Mouse (Mus musculus): ENCODE data around the gene Kcnj5. TPM values are rescaled to one million over a fixed set of nuclear protein-coding genes. Genes with fewer than 3 reads are reported as not detected.

Kcnj5 gene
- total RNA-seq (2022): 1 to 10 TPM in 2 of 4 experiments, under 1 TPM in 2; 0.75 to 1.1 (median 0.96) TPM

DNA sequence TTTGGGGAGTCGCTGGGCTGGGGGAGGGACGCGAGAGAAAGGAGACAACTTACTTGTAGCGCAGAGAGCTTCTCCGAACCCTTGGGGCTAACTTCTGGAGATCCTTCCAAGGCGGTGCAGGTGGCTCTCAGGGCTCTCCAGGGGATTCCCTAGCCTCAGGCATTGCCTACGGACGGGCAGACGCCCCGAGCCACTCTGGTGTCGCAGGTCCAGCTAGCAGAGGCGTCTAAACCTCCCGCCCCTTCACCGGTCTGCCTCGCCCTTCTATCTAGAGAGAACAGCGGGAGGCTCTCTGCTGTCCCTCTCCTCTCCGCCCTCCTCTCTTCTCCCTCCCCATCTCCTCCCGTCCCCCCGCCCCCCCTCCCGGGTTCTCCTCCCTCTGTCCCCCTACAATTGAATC, at the start of gene Kcnj5:
Kcnj5 (minus strand) TSS at position 300 of the 400 bp plus-strand sequence.
- DNase-seq (ENCODE audit: low spot score in 2 of 2): no peak

DNA sequence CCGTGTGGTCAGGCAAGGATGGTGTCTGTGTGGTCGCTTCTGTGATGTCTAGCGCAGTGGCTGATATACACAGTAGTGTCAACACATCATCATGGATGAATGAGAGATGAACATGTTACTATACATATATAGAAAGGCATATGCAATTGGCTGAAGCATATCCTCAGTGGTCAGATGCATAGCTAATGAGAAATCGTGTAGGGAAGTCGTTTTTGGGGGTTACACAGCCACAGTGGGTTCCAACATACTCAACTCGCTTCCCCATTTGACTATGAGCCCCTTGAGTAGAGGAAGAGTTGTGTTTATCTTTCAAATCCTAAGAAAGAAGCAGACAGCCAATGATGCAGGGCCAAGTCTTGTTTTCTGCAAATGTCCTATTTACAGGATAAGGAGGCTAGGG, 48.6 kb upstream of the Kcnj5 start:
- DNase-seq (ENCODE audit: low spot score in 2 of 2): no peak

DNA sequence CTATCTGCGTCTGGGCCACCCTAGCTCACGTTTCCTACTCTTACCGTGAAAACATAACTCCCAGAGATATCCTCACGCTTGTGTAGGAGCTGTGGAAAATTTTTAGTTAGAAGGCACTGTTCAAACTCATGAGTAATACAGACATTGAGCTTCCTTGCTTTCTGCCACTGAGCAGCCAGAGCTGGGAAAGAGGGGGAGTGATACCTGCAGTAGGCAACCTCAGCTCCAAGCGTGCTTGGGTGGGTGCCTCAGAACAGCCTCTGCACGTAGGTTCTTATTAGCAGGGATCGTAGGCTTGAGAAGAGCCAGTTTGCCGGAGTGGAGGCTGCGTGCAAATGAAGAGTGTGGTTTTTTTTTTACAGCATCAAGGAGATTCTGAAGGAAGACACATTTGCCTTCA, 47.6 kb upstream of the Kcnj5 start:
- peak; percentile 10 to 71 for DNase-seq (ENCODE audit: low spot score in 2 of 2)

DNA sequence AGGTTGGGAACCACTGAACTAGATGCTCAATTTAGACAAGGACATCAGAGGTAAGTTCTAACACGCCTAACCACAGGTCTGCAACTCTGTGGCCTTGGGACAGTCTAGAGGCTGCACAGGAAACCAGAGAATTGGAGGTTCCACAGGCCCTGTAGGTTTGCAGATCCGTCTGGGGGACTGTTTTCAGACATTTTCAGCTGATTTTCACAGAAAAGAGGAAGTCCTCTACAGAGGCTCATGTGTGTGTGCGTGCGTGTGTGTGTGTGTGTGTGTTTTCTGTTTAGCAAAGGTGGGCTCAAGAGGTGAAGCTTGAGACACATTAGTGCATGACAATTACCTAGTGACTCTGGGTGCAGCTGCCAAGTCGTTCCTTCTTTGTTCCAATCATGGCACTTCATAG, 46.9 kb upstream of the Kcnj5 start:
- no peak for DNase-seq (ENCODE audit: low spot score in 2 of 2)

DNA sequence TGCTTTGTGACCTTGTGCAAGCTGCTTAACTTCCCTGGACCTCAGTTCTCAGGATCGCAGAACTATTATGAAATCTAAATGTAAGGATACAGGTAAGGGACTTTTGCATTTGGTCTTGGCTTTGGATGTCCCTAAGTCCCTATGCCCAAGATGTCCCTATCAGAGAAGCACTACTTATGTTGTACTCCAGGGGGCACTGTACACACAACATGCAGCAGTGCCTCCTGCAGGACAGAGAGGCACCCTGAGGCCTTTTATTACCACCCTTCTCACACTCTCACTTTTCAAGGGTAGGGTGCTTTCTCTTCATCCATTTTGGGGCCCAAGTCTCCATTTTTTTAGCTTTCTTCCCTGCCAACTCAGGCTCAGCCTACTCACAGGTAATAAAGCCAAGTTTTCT, 44.0 kb upstream of the Kcnj5 start:
- no peak for DNase-seq (ENCODE audit: low spot score in 2 of 2)

DNA sequence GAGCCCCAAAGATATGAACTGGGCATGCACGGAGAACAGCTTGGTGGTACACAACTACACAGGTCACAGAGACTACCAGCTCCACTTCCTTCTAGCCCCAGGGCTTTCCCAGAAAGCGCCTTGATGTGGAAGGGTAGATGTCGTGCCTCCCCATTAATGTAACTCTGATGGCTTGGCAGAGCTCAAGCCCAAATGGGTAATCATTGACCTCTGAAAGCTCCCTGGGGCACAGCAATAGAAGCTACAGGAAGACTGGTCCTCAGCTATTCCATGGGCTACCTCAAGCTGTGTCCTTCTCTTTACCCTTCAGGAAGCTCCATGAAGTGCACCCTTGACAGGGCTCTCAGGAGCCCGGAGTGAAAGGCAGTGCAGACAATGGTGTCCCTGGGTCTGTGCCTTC, 40.8 kb upstream of the Kcnj5 start:
- no peak for DNase-seq (ENCODE audit: low spot score in 2 of 2)

DNA sequence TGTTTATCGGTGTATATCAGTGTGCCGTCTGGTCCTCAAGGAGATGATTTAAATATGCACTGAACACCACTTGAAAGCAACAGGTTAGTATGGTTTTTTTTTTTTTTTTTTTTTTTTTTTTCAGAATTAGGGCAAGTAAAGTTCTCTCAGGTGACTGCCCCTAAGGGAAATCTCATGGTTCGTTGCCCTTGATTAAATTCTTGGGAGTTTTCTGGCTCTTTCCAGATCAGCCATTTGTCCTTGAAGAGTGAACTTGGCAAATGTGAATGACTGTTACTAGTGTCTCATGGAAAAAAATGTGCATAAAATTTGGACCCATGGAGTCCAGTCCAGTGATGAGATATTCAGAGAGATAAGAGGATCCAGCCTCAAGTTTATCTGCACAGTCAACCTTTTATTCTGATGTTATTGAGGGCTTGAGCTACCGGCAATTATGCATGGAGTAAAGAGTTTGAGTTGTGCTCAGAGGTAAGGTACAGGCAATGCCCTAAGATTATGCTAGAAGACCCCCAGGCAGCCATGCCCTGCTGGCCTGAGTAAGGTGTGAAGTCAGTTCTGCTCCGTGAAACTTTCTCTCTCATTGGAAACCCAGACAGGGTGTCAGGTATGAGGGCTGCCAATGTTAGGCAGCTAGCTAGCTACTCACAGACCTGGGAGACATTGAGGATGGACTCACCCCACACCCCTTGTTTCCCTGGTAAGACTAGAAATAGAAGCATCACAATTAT, 32.9 kb upstream of the Kcnj5 start:
- no peak for DNase-seq (ENCODE audit: low spot score in 2 of 2)

DNA sequence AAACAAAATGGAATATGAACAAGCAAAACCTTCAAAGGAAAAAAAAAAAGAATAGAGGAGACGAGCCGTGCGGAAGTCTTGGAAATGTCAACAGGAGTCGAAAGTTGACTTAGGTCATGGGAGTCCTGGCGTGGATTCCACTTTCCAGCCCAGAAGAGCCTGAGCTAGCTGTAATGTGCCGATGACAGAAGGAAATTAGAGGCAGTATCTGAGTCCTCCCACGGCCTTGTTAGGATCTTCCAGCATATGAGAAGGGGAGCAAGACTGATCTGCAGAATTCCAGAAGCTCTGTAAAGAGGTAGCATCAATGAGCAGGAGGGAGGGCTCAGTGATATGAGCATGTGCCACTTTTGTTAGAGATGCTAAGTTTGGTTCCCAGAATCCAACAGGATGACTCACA, 31.9 kb upstream of the Kcnj5 start:
- no peak for DNase-seq (ENCODE audit: low spot score in 2 of 2)

DNA sequence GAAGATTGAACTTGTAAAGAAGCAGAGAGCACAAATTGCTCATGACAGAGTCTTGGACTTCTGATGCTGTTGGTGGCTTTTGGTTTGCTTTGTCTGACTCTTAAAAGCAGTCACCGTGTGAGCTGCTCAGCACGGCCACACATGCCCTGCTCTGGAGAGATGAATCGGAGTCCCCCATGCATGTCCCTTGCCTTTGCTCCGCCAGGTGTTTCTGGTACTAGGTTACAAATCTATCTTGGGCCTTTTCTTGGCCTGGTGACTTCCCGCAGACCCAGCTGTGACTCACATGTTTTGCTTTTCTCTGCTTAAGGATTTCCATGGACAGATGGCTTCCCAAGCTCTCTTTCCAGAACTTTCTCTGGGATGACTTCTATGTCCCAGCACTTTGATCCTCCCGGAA, 29.5 kb upstream of the Kcnj5 start:
- DNase-seq (ENCODE audit: low spot score in 2 of 2): no peak

DNA sequence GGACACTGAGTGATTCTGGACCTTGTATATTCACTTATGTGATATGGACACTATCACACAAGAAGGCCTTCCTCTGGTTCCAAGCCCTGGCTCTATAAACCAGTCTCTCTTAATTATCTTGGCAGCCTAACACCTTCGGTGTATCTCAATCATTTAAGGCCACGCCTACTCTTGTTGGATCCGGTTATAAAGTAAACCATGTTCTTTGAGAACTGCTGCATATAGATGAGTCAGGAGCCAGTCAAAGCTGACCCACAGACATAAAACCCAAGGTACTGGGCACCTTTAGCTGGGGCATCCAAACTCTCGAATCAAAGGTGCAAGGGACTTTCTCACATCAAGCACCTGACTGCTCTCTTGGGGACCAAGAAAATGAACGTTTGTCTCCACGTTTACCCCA, 28.1 kb upstream of the Kcnj5 start, which contains the start of gene Kcnj1:
Kcnj1 (plus strand) TSS at position 292 of the 400 bp plus-strand sequence.
- no peak for DNase-seq (ENCODE audit: low spot score in 2 of 2)

DNA sequence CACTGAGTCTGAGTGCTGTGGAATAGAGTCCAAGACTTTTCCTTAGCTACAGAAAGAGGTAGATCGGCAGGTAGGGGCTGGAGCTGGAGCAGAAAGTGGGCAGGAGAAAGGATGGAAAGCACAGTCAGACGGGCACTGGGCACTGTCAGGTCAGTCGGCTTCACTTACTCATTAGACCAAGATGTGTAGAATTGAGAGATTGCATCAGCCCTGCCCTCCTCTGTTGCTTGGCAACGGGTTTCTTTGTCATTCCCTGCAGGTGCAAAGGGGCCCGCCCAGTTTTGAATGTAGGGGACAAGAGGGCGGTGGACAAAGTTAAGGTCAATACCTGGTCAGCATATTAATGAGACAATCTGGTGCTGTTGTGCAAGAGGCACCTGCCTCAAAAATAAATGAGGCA, 25.2 kb upstream of the Kcnj5 start:
- no peak for DNase-seq (ENCODE audit: low spot score in 2 of 2)

DNA sequence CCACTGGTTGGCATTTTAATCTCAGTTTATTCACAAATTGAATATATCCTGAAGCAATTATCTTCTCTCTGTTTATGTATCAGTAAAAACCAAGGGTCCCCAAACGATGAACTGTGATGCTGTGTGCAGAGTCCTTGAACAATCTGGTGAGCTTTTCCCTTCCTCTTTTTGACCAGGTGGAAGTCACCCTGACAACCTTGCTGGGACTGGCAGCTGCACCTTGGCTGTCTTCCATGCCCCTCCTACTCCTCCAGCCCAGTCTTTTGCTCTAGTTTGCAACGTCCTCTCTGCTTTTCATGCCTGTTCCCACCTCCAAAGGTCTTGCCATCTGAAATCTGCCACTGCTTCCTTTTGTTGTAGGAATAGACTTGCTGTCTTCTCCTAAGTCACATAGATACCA, 24.7 kb upstream of the Kcnj5 start:
- no peak for DNase-seq (ENCODE audit: low spot score in 2 of 2)

DNA sequence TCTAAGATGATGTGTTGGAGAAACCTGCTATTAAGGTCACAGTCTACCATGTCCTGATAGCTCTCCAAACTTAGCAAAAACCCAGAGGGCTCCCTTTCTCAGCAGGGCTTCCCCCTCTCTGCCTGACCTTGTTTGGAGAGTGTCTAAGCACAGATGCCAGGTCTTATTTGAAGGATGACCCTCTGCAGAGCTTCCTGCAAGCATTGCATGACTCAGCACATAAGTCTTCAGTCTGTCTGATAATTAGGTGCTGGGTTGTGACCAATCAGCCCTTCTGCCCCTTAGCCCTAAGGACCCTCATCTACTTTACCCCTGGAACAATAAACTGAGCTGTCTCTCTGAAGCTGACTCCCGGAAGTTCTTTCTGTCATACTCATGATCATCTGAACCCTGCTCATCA, 16.6 kb upstream of the Kcnj5 start:
- no peak for DNase-seq (ENCODE audit: low spot score in 2 of 2)

DNA sequence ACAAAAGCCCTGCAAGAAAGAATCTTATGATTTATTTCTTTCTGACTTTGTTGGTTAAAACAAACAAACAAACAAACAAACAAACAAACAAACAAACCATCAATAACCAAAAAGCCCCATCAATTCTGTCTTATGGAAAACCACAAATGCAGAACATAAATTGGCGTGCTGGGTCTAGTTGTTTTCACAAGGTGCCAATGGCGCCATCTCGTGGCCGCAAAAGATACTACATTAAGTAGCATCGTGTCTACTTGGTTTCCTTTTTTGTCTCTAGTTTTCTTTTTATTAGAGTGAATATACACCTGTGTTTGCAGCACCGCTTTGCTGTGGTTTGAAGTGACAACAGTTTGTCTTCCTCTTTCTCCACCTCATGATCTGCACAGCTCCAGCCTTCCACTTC, 6.2 kb upstream of the Kcnj5 start:
- DNase-seq (ENCODE audit: low spot score in 2 of 2): peak; percentile 36 to 66

DNA sequence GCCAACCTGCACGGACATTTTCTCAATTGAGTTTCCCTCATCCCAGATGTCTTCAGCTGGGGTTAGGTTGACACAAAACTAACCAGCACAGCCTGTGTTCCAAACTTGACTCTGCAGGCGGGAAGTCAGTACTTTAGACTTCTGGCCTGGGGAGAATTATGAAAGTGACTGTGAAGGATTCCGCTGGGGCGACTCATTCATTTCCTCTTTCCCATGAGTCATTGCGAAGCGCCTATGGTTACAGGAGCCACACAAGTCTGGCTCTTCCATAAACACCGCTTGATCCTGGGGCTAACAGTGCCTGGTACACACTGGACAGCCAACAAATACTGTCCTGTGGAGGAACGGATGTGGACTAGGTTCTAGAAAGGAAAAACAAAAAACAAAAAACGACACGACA, 5.2 kb upstream of the Kcnj5 start:
- DNase-seq (ENCODE audit: low spot score in 2 of 2): no peak

DNA sequence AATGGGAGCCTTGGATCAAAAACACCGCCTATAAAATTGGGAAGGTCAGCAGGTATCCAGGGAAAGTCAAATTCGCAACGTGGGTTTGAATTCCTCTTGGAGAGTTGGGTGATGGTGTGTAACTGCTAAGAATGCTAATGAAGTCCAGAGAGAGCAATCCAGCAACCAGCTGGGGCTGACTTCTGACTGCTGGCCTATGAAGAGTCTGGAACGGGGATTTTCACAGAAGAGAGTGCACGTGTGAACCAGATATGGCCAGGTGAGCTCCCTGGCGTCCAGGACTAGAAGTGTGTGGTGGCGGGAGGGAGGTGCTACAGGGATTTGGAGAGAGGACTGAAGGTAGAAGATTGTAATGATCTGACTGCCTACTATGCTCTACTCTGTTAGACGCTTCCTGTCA, 3.9 kb upstream of the Kcnj5 start:
- no peak for DNase-seq (ENCODE audit: low spot score in 2 of 2)

DNA sequence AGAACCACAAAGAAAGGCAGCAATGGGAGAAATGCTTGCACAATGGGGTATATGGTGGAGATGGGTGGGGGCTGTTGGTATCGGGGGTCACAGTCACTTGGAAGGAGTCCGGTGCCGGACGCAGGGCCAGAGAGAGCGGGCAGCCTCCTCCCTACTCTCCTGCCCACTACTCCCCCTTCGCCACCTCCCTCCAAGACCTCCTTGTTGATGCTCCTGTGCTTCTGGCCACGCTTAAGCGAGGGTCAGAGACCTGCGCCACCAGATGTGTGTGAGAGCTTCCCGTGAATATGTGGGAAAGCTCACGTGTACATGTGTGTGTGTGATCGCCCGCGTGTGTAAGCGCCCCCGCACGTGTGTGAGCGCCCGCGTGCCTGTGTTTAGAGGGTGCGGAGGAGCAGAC, 339 bp upstream of the Kcnj5 start:
- peak; percentile 8 to 13 for DNase-seq (ENCODE audit: low spot score in 2 of 2)

DNA sequence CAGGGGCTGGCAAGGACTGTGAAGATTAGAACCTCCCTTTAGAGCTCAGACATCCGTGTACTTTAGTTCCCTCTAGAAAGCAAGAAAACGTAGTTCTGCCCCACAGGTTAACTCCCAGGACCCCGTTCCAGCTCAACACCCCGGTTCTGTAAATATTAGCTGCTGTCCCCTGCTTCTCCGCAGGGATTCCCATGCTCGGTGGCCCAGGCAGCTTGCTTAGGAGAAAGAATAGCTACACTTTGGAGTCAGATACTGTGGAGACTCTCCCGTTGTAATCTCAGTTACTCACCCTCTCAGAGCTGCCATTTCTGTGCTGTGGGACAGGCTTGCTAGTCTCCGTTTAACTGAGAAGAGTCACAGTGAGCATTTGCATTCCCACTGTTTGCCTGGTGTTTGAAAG, 1.2 kb downstream of the Kcnj5 start:
- DNase-seq (ENCODE audit: low spot score in 2 of 2): no peak

DNA sequence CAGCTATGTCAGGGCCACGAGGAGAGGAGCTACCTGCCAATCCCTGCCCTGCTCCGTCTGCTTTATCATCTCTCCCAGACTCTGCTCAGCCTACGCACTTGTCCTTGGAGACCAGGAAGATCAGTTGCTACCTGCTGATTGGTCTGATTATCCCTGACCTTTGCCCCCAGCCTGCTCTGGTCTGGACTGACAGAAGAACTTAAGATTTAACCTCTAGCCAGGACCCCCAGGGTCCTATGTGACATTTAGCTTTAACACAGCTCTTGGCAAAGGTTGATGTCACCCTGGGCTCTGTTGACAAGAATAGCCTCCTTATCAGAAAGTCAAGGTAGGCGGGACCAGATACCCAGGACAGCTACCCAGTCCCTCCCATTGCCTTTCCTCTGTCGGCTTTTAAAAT, 3.3 kb downstream of the Kcnj5 start:
- no peak for DNase-seq (ENCODE audit: low spot score in 2 of 2)

DNA sequence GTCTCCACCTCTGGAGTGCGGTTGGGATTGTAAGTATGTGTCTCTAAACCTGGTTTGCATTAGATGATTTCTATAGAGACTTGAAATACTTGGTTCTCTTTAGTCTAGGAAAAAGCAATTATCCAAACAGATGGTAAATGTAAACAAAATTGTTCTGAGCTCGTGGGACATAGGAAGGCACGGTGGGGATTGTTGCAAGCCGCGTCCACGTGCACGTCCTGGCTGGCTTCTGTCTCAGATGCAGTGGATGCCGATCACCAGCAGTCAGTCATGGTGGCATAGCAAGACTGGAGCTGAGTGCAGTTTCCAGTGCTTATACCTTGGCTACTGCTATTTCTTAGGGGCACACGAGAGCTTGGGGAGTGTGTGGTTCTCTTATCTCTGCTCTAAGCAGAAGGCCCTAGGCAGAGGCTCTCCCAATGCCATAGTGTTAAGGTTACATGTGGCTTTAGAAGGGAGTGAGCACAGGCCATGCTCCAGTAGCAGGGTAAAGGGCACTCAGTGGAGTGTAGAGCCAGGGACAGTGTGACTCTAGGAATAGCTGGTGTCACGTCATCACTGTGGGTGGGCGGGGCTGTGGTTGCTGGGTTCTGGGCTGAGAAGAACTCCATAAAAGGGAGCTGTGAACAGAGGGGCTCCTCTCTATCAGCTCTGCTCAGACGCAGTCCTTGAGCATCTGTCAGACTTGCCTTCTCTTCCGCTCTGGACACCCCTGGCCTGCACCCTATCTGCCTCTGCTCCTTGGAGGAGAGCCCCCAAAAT, 8.6 kb downstream of the Kcnj5 start:
- no peak for DNase-seq (ENCODE audit: low spot score in 2 of 2)

DNA sequence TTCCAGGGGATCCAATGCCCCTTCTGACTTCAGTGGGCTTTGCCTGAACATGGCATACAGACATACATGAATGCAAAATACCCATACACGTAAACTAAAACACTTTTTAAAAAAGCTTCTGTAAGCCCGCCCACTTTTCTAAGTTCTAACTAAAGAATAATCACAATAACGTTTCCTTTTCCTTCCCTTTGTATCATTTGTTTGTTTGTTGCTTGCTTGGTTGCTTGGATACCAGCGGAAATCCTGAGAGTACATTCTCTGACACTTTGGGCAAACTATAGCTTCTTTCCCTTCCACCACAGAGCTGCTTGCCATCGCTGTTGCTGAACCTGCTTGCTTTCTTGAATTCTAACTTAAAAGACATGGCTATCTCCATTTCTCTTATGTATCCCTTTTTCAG, 13.0 kb downstream of the Kcnj5 start:
- no peak for DNase-seq (ENCODE audit: low spot score in 2 of 2)

DNA sequence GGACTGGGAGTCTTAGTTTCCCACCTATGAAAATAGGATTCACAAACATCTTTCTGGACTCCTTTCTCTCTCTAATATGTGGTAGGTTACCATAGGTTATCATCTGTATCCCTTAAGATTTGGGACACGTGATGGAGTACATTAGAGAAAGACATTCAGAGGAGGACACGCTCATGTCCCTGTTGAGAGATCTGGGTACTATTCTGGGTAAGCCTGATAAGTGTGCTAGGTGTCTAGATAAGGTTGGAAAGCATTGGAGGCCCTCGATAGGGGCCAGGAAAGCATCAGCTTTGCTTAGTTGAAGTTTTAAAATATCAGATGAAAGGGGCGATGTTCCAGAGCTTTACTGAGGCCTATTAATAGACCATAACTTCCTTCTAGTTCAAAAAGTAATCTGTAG, 15.4 kb downstream of the Kcnj5 start:
- DNase-seq (ENCODE audit: low spot score in 2 of 2): no peak

DNA sequence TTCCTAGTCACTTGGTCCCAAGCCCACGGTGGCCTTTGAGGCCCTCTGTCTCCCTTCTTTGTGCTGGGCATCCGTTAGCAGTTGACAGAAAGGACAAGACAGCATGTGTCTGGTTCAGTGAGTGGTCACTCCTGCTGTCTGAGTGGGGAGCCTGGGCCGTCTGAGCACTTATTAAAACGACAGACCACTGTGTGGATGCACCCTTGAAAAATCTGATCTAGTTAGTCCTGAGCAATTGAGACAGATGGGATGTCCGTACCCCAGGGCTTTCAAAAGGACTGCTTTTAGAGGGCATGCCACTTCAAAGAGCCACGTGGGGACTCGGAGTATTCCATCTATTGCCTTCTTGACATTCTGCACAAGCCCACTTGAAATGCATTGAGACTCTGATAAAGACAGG, 20.5 kb downstream of the Kcnj5 start:
- no peak for DNase-seq (ENCODE audit: low spot score in 2 of 2)

Data from left cerebral cortex, adult 8-10 months (tissue).